Mouse (Mus musculus) intestine, embryonic 16.5 days (tissue): Measurements from ENCODE around the gene Gmds. TPM values are rescaled to one million over a fixed set of nuclear protein-coding genes. Genes with fewer than 3 reads are reported as not detected.

Source experiments
- ATAC-seq: fragments of 200-750 bp; cut with Nextera tagmentation; 2 replicates; pipeline ENCODE4 v1.8.0; 2017; ENCODE audit warnings: moderate TSS enrichment, moderate library complexity
- H3K27ac ChIP-seq: fragments of 300-500 bp; sonication (generic); 2 replicates; pipeline ENCODE4 v1.5.1; 2014; ENCODE audit warnings: mild to moderate bottlenecking, low read length
- H3K27me3 ChIP-seq: fragments of 300-500 bp; sonication (generic); replicated peaks from 2 replicates; pipeline ENCODE4 v1.6.1; 2014; ENCODE audit warnings: low read length, control low read depth, mixed read lengths; ENCODE audit not compliant: control insufficient read depth, insufficient read depth
- H3K36me3 ChIP-seq: fragments of 300-500 bp; sonication (generic); 2 replicates; pipeline ENCODE4 v1.6.1; 2014; ENCODE audit warnings: low read length, control low read depth; ENCODE audit not compliant: control insufficient read depth, insufficient read depth
- H3K4me1 ChIP-seq: fragments of 300-500 bp; sonication (generic); 2 replicates; pipeline ENCODE4 v1.6.1; 2014; ENCODE audit warnings: low read length, control low read depth, mixed read lengths; ENCODE audit not compliant: control insufficient read depth, insufficient read depth
- H3K4me2 ChIP-seq: fragments of 300-500 bp; sonication (generic); 2 replicates; pipeline ENCODE4 v1.6.1; 2014; ENCODE audit warnings: low read depth, low read length, control low read depth
- H3K4me3 ChIP-seq: fragments of 300-500 bp; sonication (generic); 2 replicates; pipeline ENCODE4 v1.5.1; 2014; ENCODE audit warnings: mild to moderate bottlenecking, low read length
- H3K9ac ChIP-seq: fragments of 300-500 bp; sonication (generic); 2 replicates; pipeline ENCODE4 v1.6.1; 2014; ENCODE audit warnings: low read depth, low read length
- H3K9me3 ChIP-seq: fragments of 300-500 bp; sonication (generic); 2 replicates; pipeline ENCODE4 v1.6.1; 2016; ENCODE audit warnings: low read length, control low read depth; ENCODE audit not compliant: control insufficient read depth
- WGBS: fragments of 180-500 bp; shearing (Covaris S2); extraction: QIAGEN DNeasy Blood & Tissue Kit; methylation state at CpG from one replicate; pipeline ENCODE4 v1.1.7; 2014; 5-methylcytosine and 5-hydroxymethylcytosine counted together
- polyA plus RNA-seq: library from polyadenylated mRNA; unstranded; fragments of >200 nt; fragmentation: Nextera tagmentation; extraction: Ambion mirVana; gene quantifications from 2 replicates; pipeline ENCODE4 v1.2.1, GENCODE M21; 2015

Gmds gene
- polyA plus RNA-seq, 1 experiment from 2014 or later, result 210 TPM

- Histone ChIP-seq H3K27me3 (peaks cover 38% of the 10 kb centered on the region), H3K4me1 (peaks cover 8% of the 10 kb centered on the region; the same call in 1 of the 2 replicates), H3K36me3 (no peaks in the 10 kb centered on the region), H3K4me3 (no peak overlapping the region), H3K27ac (no peak overlapping the region), H3K4me2 (no peak overlapping the region), H3K9ac (no peak overlapping the region), H3K9me3 (no peaks in the 10 kb centered on the region)
- ATAC-seq, result no peak
- WGBS, result 47% methylated on average over 10 of the region's 10 CpGs
Measured at GRCm38 (mm10) chr13:31797346-31797745, 541.2 kb downstream of the Gmds start.

- Histone ChIP-seq H3K27me3 (peaks cover 3% of the 10 kb centered on the region; the same call in 1 of the 2 replicates), H3K9me3 (no peaks in the 10 kb centered on the region), H3K4me1 (no peaks in the 10 kb centered on the region), H3K4me2 (no peak overlapping the region), H3K9ac (no peak overlapping the region), H3K36me3 (no peaks in the 10 kb centered on the region), H3K4me3 (no peak overlapping the region), H3K27ac (no peak overlapping the region)
- WGBS, result 27% methylated on average over 5 of the region's 5 CpGs
- ATAC-seq, result no peak
Measured at GRCm38 (mm10) chr13:31793163-31793562, 545.4 kb downstream of the Gmds start.

- peak; percentile 50; the same call in 1 of the 2 replicates for ATAC-seq
- 9% methylated on average over 17 of the region's 17 CpGs for WGBS
- peak overlapping the region; percentile 27; the same call in 1 of the 2 replicates for H3K4me3 ChIP-seq
- H3K4me1 ChIP-seq, result no peaks in the 10 kb centered on the region
- H3K4me2 ChIP-seq, result peak overlapping the region; percentile 47
- H3K27me3 ChIP-seq, result peaks cover 3% of the 10 kb centered on the region; the same call in 1 of the 2 replicates
- H3K9ac ChIP-seq, result no peak overlapping the region
- no peaks in the 10 kb centered on the region for H3K9me3 ChIP-seq
- H3K36me3 ChIP-seq, result no peaks in the 10 kb centered on the region
- no peak overlapping the region for H3K27ac ChIP-seq
Measured at GRCm38 (mm10) chr13:31792480-31793132, 545.9 kb downstream of the Gmds start.

- ATAC-seq, result no peak
- H3K4me2 ChIP-seq, result no peak overlapping the region
- H3K9me3 ChIP-seq, result no peaks in the 10 kb centered on the region
- H3K4me3 ChIP-seq, result no peak overlapping the region
- no peaks in the 10 kb centered on the region for H3K36me3 ChIP-seq
- 70% methylated on average over 7 of the region's 7 CpGs for WGBS
- H3K4me1 ChIP-seq, result 0 out of 2 replicates have a peak, but pooled peaks cover under 1% of the 10 kb centered on the region
- H3K27ac ChIP-seq, result no peak overlapping the region
- no peaks in the 10 kb centered on the region for H3K27me3 ChIP-seq
- H3K9ac ChIP-seq, result no peak overlapping the region
Measured at GRCm38 (mm10) chr13:31784757-31785156, 553.8 kb downstream of the Gmds start.

DNA sequence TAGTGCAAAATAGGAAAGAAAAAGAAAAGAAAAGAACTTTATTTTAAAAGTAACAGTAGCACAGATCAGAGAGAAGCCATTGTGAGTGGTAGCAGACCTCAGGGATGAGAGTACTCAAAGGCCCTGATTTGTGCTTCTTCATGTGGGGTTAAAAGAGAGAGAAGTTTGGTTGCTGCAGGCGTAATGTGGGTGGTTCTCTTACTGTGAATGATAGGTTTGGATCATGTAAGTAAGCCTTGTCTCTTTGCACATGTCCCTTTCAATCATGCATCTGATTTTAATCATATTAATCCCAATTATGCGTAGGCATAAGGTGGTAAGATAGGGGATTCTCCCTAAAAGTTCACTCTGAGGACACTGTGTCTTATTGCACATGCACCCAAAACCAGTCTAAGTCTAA lies 556.5 kb downstream of the Gmds start:
- no peak overlapping the region for H3K9ac ChIP-seq
- no peak for ATAC-seq
- H3K4me3 ChIP-seq, result no peak overlapping the region
- no peaks in the 10 kb centered on the region for H3K36me3 ChIP-seq
- H3K4me1 ChIP-seq, result 0 out of 2 replicates have a peak, but pooled peaks cover 3% of the 10 kb centered on the region
- H3K9me3 ChIP-seq, result no peaks in the 10 kb centered on the region
- H3K27me3 ChIP-seq, result no peaks in the 10 kb centered on the region
- 91% methylated on average over 2 of the region's 2 CpGs for WGBS
- no peak overlapping the region for H3K4me2 ChIP-seq
- H3K27ac ChIP-seq, result no peak overlapping the region

DNA sequence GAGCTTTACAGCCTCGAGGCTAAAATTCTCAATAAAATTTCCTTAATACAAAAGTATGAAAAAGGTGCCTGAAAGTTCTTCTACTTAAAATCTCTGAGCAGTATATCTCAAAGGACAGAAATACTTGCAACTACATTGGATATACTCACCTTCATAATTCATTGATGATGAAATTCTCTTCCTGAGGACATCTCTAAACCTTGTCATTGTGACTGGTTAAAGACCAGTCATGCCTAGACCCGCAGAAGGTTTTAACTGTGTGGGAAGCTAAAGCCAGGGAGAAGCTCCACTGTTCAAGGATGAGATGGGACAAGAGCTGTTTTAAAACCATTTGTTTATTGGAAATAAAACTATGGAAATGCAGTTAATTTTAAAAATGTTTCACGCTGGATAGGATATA lies 558.2 kb downstream of the Gmds start:
- ATAC-seq, result no peak
- 87% methylated on average over 3 of the region's 3 CpGs for WGBS

GRCm38 (mm10) chr13:31779281-31779981 lies 559.1 kb downstream of the Gmds start:
- H3K27ac ChIP-seq, result no peak overlapping the region
- WGBS, result 50% methylated on average over 17 of the region's 17 CpGs
- no peak for ATAC-seq
- H3K4me2 ChIP-seq, result no peak overlapping the region
- H3K4me1 ChIP-seq, result 0 out of 2 replicates have a peak, but pooled peaks cover 3% of the 10 kb centered on the region
- no peaks in the 10 kb centered on the region for H3K9me3 ChIP-seq
- no peak overlapping the region for H3K9ac ChIP-seq
- H3K36me3 ChIP-seq, result no peaks in the 10 kb centered on the region
- no peak overlapping the region for H3K4me3 ChIP-seq
- no peaks in the 10 kb centered on the region for H3K27me3 ChIP-seq

More for the DNA sequence above, 558.2 kb downstream of the Gmds start:
- H3K27me3 ChIP-seq, result no peaks in the 10 kb centered on the region
- no peak overlapping the region for H3K4me2 ChIP-seq
- H3K27ac ChIP-seq, result no peak overlapping the region
- H3K4me3 ChIP-seq, result no peak overlapping the region
- no peaks in the 10 kb centered on the region for H3K36me3 ChIP-seq
- no peak overlapping the region for H3K9ac ChIP-seq
- 0 out of 2 replicates have a peak, but pooled peaks cover 3% of the 10 kb centered on the region for H3K4me1 ChIP-seq
- no peaks in the 10 kb centered on the region for H3K9me3 ChIP-seq

- Histone ChIP-seq H3K27me3 (no peaks in the 10 kb centered on the region), H3K9ac (no peak overlapping the region), H3K36me3 (no peaks in the 10 kb centered on the region), H3K9me3 (no peaks in the 10 kb centered on the region), H3K4me1 (0 out of 2 replicates have a peak, but pooled peaks cover 3% of the 10 kb centered on the region), H3K4me2 (no peak overlapping the region), H3K4me3 (no peak overlapping the region), H3K27ac (no peak overlapping the region)
- ATAC-seq, result no peak
- 78% methylated on average over 5 of the region's 5 CpGs for WGBS
Measured at GRCm38 (mm10) chr13:31775762-31776161, 562.8 kb downstream of the Gmds start.

DNA sequence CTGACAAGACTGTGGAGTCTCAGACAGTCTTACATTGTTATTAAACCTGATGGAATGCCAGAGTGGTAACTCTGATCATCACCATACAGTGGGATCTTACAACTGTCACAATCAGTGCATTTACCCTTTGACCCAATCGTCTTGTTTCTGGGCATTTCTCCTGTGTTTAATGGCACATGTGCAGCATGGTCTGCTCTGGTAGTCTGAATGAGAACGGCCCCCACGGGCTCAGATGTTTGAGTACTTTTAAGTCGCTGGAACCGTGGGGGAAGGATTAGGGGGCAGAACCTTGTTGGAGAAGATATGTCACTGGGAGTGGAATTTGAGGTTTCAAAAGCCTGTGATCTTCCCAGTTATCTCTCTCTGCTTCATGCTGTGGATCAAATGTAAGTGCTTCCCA lies 565.7 kb downstream of the Gmds start:
- no peak for ATAC-seq
- H3K4me3 ChIP-seq, result no peak overlapping the region
- no peak overlapping the region for H3K4me2 ChIP-seq
- no peak overlapping the region for H3K27ac ChIP-seq
- no peak overlapping the region for H3K9ac ChIP-seq
- no peaks in the 10 kb centered on the region for H3K27me3 ChIP-seq
- H3K4me1 ChIP-seq, result no peaks in the 10 kb centered on the region
- no peaks in the 10 kb centered on the region for H3K36me3 ChIP-seq
- H3K9me3 ChIP-seq, result no peaks in the 10 kb centered on the region
- WGBS, result 81% methylated on average over 5 of the region's 5 CpGs
